Mouse (Mus musculus): Measurements from ENCODE around the gene Ncoa7.

Gene Ncoa7

DNA sequence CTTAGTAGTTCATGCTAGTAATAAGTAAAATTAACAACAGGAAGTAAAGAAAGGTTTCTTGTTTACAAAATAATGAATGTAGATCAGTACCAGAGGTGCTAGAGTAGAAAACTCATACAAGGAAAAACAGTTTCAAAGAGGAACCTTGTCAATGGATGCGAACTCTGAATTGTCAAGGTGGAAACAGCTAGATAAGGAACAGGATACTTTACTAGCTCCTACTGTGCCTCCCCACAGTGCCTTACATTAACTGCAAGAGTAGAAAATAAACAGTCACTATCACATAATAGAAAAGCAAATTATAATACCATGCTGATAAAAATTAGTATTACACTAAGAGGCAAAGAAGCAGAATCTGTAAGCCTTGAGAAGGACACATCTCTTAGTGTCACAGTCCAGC lies 217.4 kb downstream of the Ncoa7 start:
- no peak for DNase-seq (ENCODE audit: low spot score in 2 of 2)
